Mouse (Mus musculus): ENCODE measurements around the gene Prdm1. TPM values are rescaled to one million over a fixed set of nuclear protein-coding genes. Genes with fewer than 3 reads are reported as not detected.
A peak's percentile ranks its signal among the peaks of the same experiment; 100 is the strongest.

Prdm1 gene
- total RNA-seq, 2 experiments from 2014 or later: 1.9 to 2.0 TPM

GRCm38 (mm10) chr10:44460095-44460810, 68.0 kb downstream of the Prdm1 start:
- intact Hi-C loops (cut with DNase I): loop anchor here (5.0 kb wide), 1 partner anchor 67 kb away; the partner anchor contains the start of gene Prdm1
- DNase-seq (ENCODE audit: extremely low spot score in 1 of 2, low spot score in 2 of 2): peak in 1 of 2 experiments; percentile 72

- intact Hi-C loops (cut with DNase I): loop anchor here (5.0 kb wide), 2 partner anchors 167 to 543 kb away; no protein-coding TSS in a partner anchor
- no peak for DNase-seq (ENCODE audit: extremely low spot score in 1 of 2, low spot score in 2 of 2)
These were observed 68.8 kb downstream of the Prdm1 start for GRCm38 (mm10) chr10:44459321-44460000.

GRCm38 (mm10) chr10:44458534-44459315, 69.6 kb downstream of the Prdm1 start:
- intact Hi-C loops (cut with DNase I): loop anchor here (5.0 kb wide), 2 partner anchors 166 to 544 kb away; no protein-coding TSS in a partner anchor
- peak in 1 of 2 experiments; percentile 83 for DNase-seq (ENCODE audit: extremely low spot score in 1 of 2, low spot score in 2 of 2)

- DNase-seq (ENCODE audit: extremely low spot score in 1 of 2, low spot score in 2 of 2): no peak
- intact Hi-C loops (cut with DNase I): loop anchor here (5.0 kb wide), 2 partner anchors 166 to 544 kb away; no protein-coding TSS in a partner anchor
These were observed 70.3 kb downstream of the Prdm1 start for GRCm38 (mm10) chr10:44457791-44458533.

GRCm38 (mm10) chr10:44456757-44457595, 71.3 kb downstream of the Prdm1 start:
- DNase-seq (ENCODE audit: extremely low spot score in 1 of 2, low spot score in 2 of 2): peak in 1 of 2 experiments; percentile 71
- intact Hi-C loops (cut with DNase I): loop anchor here (5.0 kb wide), 2 partner anchors 165 to 545 kb away; no protein-coding TSS in a partner anchor

GRCm38 (mm10) chr10:44454753-44455152, 73.5 kb downstream of the Prdm1 start:
- intact Hi-C loops (cut with DNase I): loop anchor here (5.0 kb wide), 3 partner anchors 122 to 548 kb away; no protein-coding TSS in a partner anchor

GRCm38 (mm10) chr10:44454111-44454510, 74.2 kb downstream of the Prdm1 start:
- intact Hi-C loops (cut with DNase I): loop anchor here (5.0 kb wide), 1 partner anchor 122 kb away; no protein-coding TSS in a partner anchor
- no peak for DNase-seq (ENCODE audit: extremely low spot score in 1 of 2, low spot score in 2 of 2)

More at GRCm38 (mm10) chr10:44454753-44455152, 73.5 kb downstream of the Prdm1 start:
- DNase-seq (ENCODE audit: extremely low spot score in 1 of 2, low spot score in 2 of 2): no peak

GRCm38 (mm10) chr10:44450835-44451234, 77.5 kb downstream of the Prdm1 start:
- no peak for DNase-seq (ENCODE audit: extremely low spot score in 1 of 2, low spot score in 2 of 2)
- intact Hi-C loops (cut with DNase I): loop anchor here (5.0 kb wide), 1 partner anchor 119 kb away; no protein-coding TSS in a partner anchor

GRCm38 (mm10) chr10:44450108-44450507, 78.2 kb downstream of the Prdm1 start:
- intact Hi-C loops (cut with DNase I): loop anchor here (5.0 kb wide), 1 partner anchor 118 kb away; no protein-coding TSS in a partner anchor
- no peak for DNase-seq (ENCODE audit: extremely low spot score in 1 of 2, low spot score in 2 of 2)

- no peak for DNase-seq (ENCODE audit: extremely low spot score in 1 of 2, low spot score in 2 of 2)
- intact Hi-C loops (cut with DNase I): loop anchor here (5.0 kb wide), 1 partner anchor 117 kb away; no protein-coding TSS in a partner anchor
These were observed 78.6 kb downstream of the Prdm1 start for GRCm38 (mm10) chr10:44449666-44450065.

- intact Hi-C loops (cut with DNase I): no loop called here
- peak in 1 of 2 experiments; percentile 34 for DNase-seq (ENCODE audit: extremely low spot score in 1 of 2, low spot score in 2 of 2)
These were observed 80.1 kb downstream of the Prdm1 start for GRCm38 (mm10) chr10:44448165-44448564.

- intact Hi-C loops (cut with DNase I): no loop called here
- no peak for DNase-seq (ENCODE audit: extremely low spot score in 1 of 2, low spot score in 2 of 2)
These were observed 80.7 kb downstream of the Prdm1 start for GRCm38 (mm10) chr10:44447406-44448139.

GRCm38 (mm10) chr10:44447001-44447400, 81.3 kb downstream of the Prdm1 start:
- no peak for DNase-seq (ENCODE audit: extremely low spot score in 1 of 2, low spot score in 2 of 2)
- intact Hi-C loops (cut with DNase I): no loop called here

GRCm38 (mm10) chr10:44444415-44444814, 83.9 kb downstream of the Prdm1 start:
- no peak for DNase-seq (ENCODE audit: extremely low spot score in 1 of 2, low spot score in 2 of 2)
- intact Hi-C loops (cut with DNase I): no loop called here

- intact Hi-C loops (cut with DNase I): no loop called here
These were observed 84.6 kb downstream of the Prdm1 start for GRCm38 (mm10) chr10:44443696-44444095.

GRCm38 (mm10) chr10:44439732-44440131, 88.6 kb downstream of the Prdm1 start:
- DNase-seq (ENCODE audit: extremely low spot score in 1 of 2, low spot score in 2 of 2): no peak
- intact Hi-C loops (cut with DNase I): no loop called here

More at GRCm38 (mm10) chr10:44443696-44444095, 84.6 kb downstream of the Prdm1 start:
- no peak for DNase-seq (ENCODE audit: extremely low spot score in 1 of 2, low spot score in 2 of 2)

Data from left cerebral cortex, postnatal 10 days (tissue).